Mouse (Mus musculus) MEL (cell line): ENCODE results near the gene Prr11. TPM values are rescaled to one million over a fixed set of nuclear protein-coding genes. Genes with fewer than 3 reads are reported as not detected.

Experiments
- DNase-seq: peaks from one replicate; pipeline ENCODE4 v3.0.0; 2011; ENCODE audit warnings: low read depth, low spot score
- H3K27ac ChIP-seq: 2 replicates; pipeline ENCODE4 v1.5.1; 2012; ENCODE audit warnings: low read depth, mild to moderate bottlenecking, control low read depth, low read length, moderate library complexity; ENCODE audit not compliant: control insufficient read depth
- H3K27me3 ChIP-seq, 2 experiments: fragments of 150-350 bp in 1 of 2; sonication (generic) in 1 of 2; 2 replicates each; pipeline ENCODE4 v1.6.1; 2012; ENCODE audit warnings: low read length in 2 of 2, mild to moderate bottlenecking in 2 of 2, improper control_type of control experiment in 1 of 2, moderate library complexity in 1 of 2; ENCODE audit not compliant: insufficient read depth in 2 of 2, control insufficient read depth in 1 of 2
- H3K36me3 ChIP-seq, 2 experiments: 2 replicates each; pipeline ENCODE4 v1.6.1; 2012 to 2014; ENCODE audit warnings: low read length in 2 of 2, improper control_type of control experiment in 1 of 2, inconsistent platforms in 1 of 2, mild to moderate bottlenecking in 1 of 2; ENCODE audit not compliant: insufficient read depth in 2 of 2, control insufficient read depth in 1 of 2
- H3K4me1 ChIP-seq, 2 experiments: fragments of 150-350 bp in 1 of 2; sonication (generic) in 1 of 2; 2 replicates each; pipeline ENCODE4 v1.6.1; 2012; ENCODE audit warnings: low read length in 2 of 2, improper control_type of control experiment in 1 of 2, mild to moderate bottlenecking in 1 of 2; ENCODE audit not compliant: insufficient read depth in 2 of 2, control insufficient read depth in 1 of 2
- H3K4me3 ChIP-seq, 2 experiments: fragments of 150-350 bp in 1 of 2; sonication (generic) in 1 of 2; 2 replicates each; pipeline ENCODE4 v1.5.1; 2012; ENCODE audit warnings: low read depth in 2 of 2, low read length in 2 of 2, mild to moderate bottlenecking in 2 of 2, moderate library complexity in 2 of 2, control low read depth in 1 of 2, improper control_type of control experiment in 1 of 2; ENCODE audit not compliant: control insufficient read depth in 1 of 2, insufficient read depth in 1 of 2
- H3K79me2 ChIP-seq: 2 replicates; pipeline ENCODE4 v1.6.1; 2012; ENCODE audit warnings: mild to moderate bottlenecking, low read length, moderate library complexity; ENCODE audit not compliant: control insufficient read depth, poor library complexity, insufficient read depth
- H3K9ac ChIP-seq: 2 replicates; pipeline ENCODE4 v1.6.1; 2012; ENCODE audit warnings: low read depth, mild to moderate bottlenecking, control low read depth, low read length, moderate library complexity; ENCODE audit not compliant: control insufficient read depth, poor library complexity, severe bottlenecking
- H3K9me3 ChIP-seq: fragments of 150-350 bp; sonication (generic); replicated peaks from 2 replicates; pipeline ENCODE4 v1.6.1; 2012; ENCODE audit warnings: mild to moderate bottlenecking, low read length, improper control_type of control experiment, moderate library complexity; ENCODE audit not compliant: insufficient read depth
- CHD1 ChIP-seq: IDR thresholded peaks from 2 replicates; pipeline ENCODE4 v1.6.1; 2012; ENCODE audit warnings: low read depth, mild to moderate bottlenecking, inconsistent platforms, low read length, improper control_type of control experiment
- CHD2 ChIP-seq: IDR thresholded peaks from 2 replicates; pipeline ENCODE4 v1.6.1; 2011; ENCODE audit warnings: low read length, improper control_type of control experiment
- CTCF ChIP-seq, 3 experiments: IDR thresholded peaks in 2 of 3; conservative IDR thresholded peaks in 1 of 3; 2 replicates each; pipeline ENCODE4 v1.5.1; 2011 to 2012; ENCODE audit warnings: low read length in 3 of 3, low read depth in 2 of 3, mild to moderate bottlenecking in 2 of 3, improper control_type of control experiment in 1 of 3, inconsistent platforms in 1 of 3, mixed read lengths in 1 of 3, moderate library complexity in 1 of 3; ENCODE audit not compliant: control insufficient read depth in 1 of 3, insufficient read depth in 1 of 3, poor library complexity in 1 of 3, severe bottlenecking in 1 of 3
- EP300 ChIP-seq, 2 experiments: IDR thresholded peaks; 2 replicates each; pipeline ENCODE4 v1.6.1; 2011; ENCODE audit warnings: improper control_type of control experiment in 2 of 2, low read length in 2 of 2, low read depth in 1 of 2, mild to moderate bottlenecking in 1 of 2
- ETS1 ChIP-seq: IDR thresholded peaks from 2 replicates; pipeline ENCODE4 v1.6.1; 2012; ENCODE audit warnings: low read depth, mild to moderate bottlenecking, inconsistent platforms, low read length, improper control_type of control experiment, moderate library complexity
- GABPA ChIP-seq: IDR thresholded peaks from 2 replicates; pipeline ENCODE4 v1.6.1; 2012; ENCODE audit warnings: low read depth, mild to moderate bottlenecking, inconsistent platforms, low read length, improper control_type of control experiment, moderate library complexity
- GATA1 ChIP-seq: IDR thresholded peaks from 2 replicates; pipeline ENCODE4 v1.6.1; 2011; ENCODE audit warnings: low read depth, low read length, improper control_type of control experiment
- JUND ChIP-seq: IDR thresholded peaks from 2 replicates; pipeline ENCODE4 v1.6.1; 2011; ENCODE audit warnings: low read depth, mild to moderate bottlenecking, improper control_type of control experiment, low read length
- KAT2A ChIP-seq: conservative IDR thresholded peaks from 2 replicates; pipeline ENCODE4 v1.6.1; 2012; ENCODE audit warnings: low read depth, low read length, improper control_type of control experiment, inconsistent platforms
- MAFK ChIP-seq: IDR thresholded peaks from 2 replicates; pipeline ENCODE4 v1.6.1; 2011; ENCODE audit warnings: low read depth, mild to moderate bottlenecking, low read length, improper control_type of control experiment, borderline replicate concordance
- MAX ChIP-seq: IDR thresholded peaks from 2 replicates; pipeline ENCODE4 v1.6.1; 2011; ENCODE audit warnings: low read length, improper control_type of control experiment
- MEF2A ChIP-seq: IDR thresholded peaks from 2 replicates; pipeline ENCODE4 v1.6.1; 2014; ENCODE audit warnings: low read depth, mild to moderate bottlenecking, inconsistent platforms, low read length, improper control_type of control experiment; ENCODE audit not compliant: poor library complexity, insufficient replicate concordance, severe bottlenecking; ENCODE audit errors: extremely low read depth
- MXI1 ChIP-seq: IDR thresholded peaks from 2 replicates; pipeline ENCODE4 v1.6.1; 2011; ENCODE audit warnings: mild to moderate bottlenecking, low read depth, low read length, improper control_type of control experiment
- NRF1 ChIP-seq: IDR thresholded peaks from 2 replicates; pipeline ENCODE4 v1.6.1; 2014; ENCODE audit warnings: low read depth, mild to moderate bottlenecking, inconsistent platforms, low read length, improper control_type of control experiment, moderate library complexity; ENCODE audit not compliant: poor library complexity, insufficient read depth, severe bottlenecking
- POLR2A ChIP-seq, 2 experiments: IDR thresholded peaks; 2 replicates each; pipeline ENCODE4 v1.6.1; 2011 to 2012; ENCODE audit warnings: low read length in 2 of 2, mild to moderate bottlenecking in 2 of 2, control low read depth in 1 of 2, improper control_type of control experiment in 1 of 2, low read depth in 1 of 2, moderate library complexity in 1 of 2; ENCODE audit not compliant: control insufficient read depth in 1 of 2, insufficient read depth in 1 of 2, poor library complexity in 1 of 2
- POLR2AphosphoS2 ChIP-seq: IDR thresholded peaks from 2 replicates; pipeline ENCODE4 v1.6.1; 2011; ENCODE audit warnings: low read length, improper control_type of control experiment
- RAD21 ChIP-seq: IDR thresholded peaks from 2 replicates; pipeline ENCODE4 v1.6.1; 2011; ENCODE audit warnings: mild to moderate bottlenecking, low read depth, low read length, improper control_type of control experiment
- RCOR1 ChIP-seq: IDR thresholded peaks from 2 replicates; pipeline ENCODE4 v1.6.1; 2012; ENCODE audit warnings: low read depth, mild to moderate bottlenecking, inconsistent platforms, low read length, improper control_type of control experiment
- SIN3A ChIP-seq: IDR thresholded peaks from 2 replicates; pipeline ENCODE4 v1.6.1; 2012; ENCODE audit warnings: low read length, improper control_type of control experiment, inconsistent platforms
- TBP ChIP-seq: IDR thresholded peaks from 2 replicates; pipeline ENCODE4 v1.8.0; 2011; ENCODE audit warnings: low read depth, low read length, improper control_type of control experiment
- TCF12 ChIP-seq: IDR thresholded peaks from 2 replicates; pipeline ENCODE4 v1.6.1; 2014; ENCODE audit warnings: low read depth, mild to moderate bottlenecking, inconsistent platforms, low read length, improper control_type of control experiment, moderate library complexity
- UBTF ChIP-seq: IDR thresholded peaks from 2 replicates; pipeline ENCODE4 v1.6.1; 2012; ENCODE audit warnings: low read depth, mild to moderate bottlenecking, inconsistent platforms, low read length, improper control_type of control experiment, moderate library complexity, borderline replicate concordance; ENCODE audit not compliant: insufficient read depth
- ZMIZ1 ChIP-seq: IDR thresholded peaks from 2 replicates; pipeline ENCODE4 v1.6.1; 2012; ENCODE audit warnings: low read depth, mild to moderate bottlenecking, inconsistent platforms, low read length, improper control_type of control experiment, moderate library complexity
- polyA plus RNA-seq, 2 experiments: library from polyadenylated mRNA; stranded (reverse) in 1 of 2; unstranded in 1 of 2; fragments of >175 nt in 1 of 2; fragments of >200 nt in 1 of 2; gene quantifications; 2 replicates each; pipeline versions ENCODE4 v1.2.1 to v1.2.4; 2012; ENCODE audit warnings: low replicate concordance in 2 of 2, low read depth in 1 of 2; ENCODE audit not compliant: insufficient read length in 2 of 2, insufficient read depth in 1 of 2, missing spikeins in 1 of 2
- total RNA-seq: library from RNA; depleted of rRNA; stranded (reverse); fragments of 300-350 nt; gene quantifications from 2 replicates; pipeline ENCODE4 v1.2.3, GENCODE M21; 2012

Prr11 gene
- total and polyA plus RNA-seq, 3 experiments = 4.9 to 50.6 (median 19.3) TPM

GRCm38 (mm10) chr11:87110172-87110909 is 1.8 kb upstream of the Prr11 start:
- H3K4me3 ChIP-seq = peak overlapping the region; percentile 70 to 86
- H3K27me3 ChIP-seq = no peaks in the 10 kb centered on the region
- peak overlapping the region; percentile 96 for H3K27ac ChIP-seq
- H3K4me1 ChIP-seq = peaks cover 3 to 7% of the 10 kb centered on the region in 2 experiments; a peak in 3 of 4 replicates
- peaks cover 32% of the 10 kb centered on the region for H3K79me2 ChIP-seq
- H3K9ac ChIP-seq = peak overlapping the region; percentile 89
- TF ChIP-seq ZMIZ1 (no peak), JUND (no peak), KAT2A (no peak), RCOR1 (peak; percentile 54; the same call in 1 of the 2 replicates), UBTF (no peak), RAD21 (no peak), ETS1 (0 out of 2 replicates have a peak, but pooled peaks have one; percentile 5), CTCF (IDR thresholded peaks at IDR 0.05 in 2 of 3, conservative IDR thresholded peaks at IDR 0.05 in 1 of 3; ENCODE audit: control insufficient read depth in 1 of 3, insufficient read depth in 1 of 3, low read depth in 2 of 3, low read length in 3 of 3, poor library complexity in 1 of 3, severe bottlenecking in 1 of 3) (no peak), MXI1 (0 out of 2 replicates have a peak, but pooled peaks have one; percentile 45), MEF2A (no peak), TBP (0 out of 2 replicates have a peak, but pooled peaks have one; percentile 9), GABPA (no peak), GATA1 (peak; percentile 50; the same call in 1 of the 2 replicates), TCF12 (no peak), SIN3A (peak; percentile 51), EP300 (IDR thresholded peaks at IDR 0.05; ENCODE audit: low read depth in 1 of 2, low read length in 2 of 2) (peak in 1 of 2 experiments; percentile 35; a peak in 1 of 4 replicates), MAFK (no peak), CHD1 (peak; percentile 91)
- H3K9me3 ChIP-seq = no peaks in the 10 kb centered on the region
- DNase-seq = peak; percentile 76
- peaks cover 23 to 30% of the 10 kb centered on the region in 2 experiments for H3K36me3 ChIP-seq

GRCm38 (mm10) chr11:87109519-87110171 is 1.1 kb upstream of the Prr11 start:
- Histone ChIP-seq H3K36me3 (peaks cover 22 to 37% of the 10 kb centered on the region in 2 experiments), H3K27me3 (no peaks in the 10 kb centered on the region), H3K9ac (peak overlapping the region; percentile 89), H3K4me3 (peak overlapping the region; percentile 70 to 86), H3K4me1 (peaks cover 3 to 7% of the 10 kb centered on the region in 2 experiments; a peak in 3 of 4 replicates), H3K9me3 (no peaks in the 10 kb centered on the region), H3K79me2 (peaks cover 32% of the 10 kb centered on the region), H3K27ac (peak overlapping the region; percentile 96)
- no peak for DNase-seq
- peak; percentile 96 for TF ChIP-seq UBTF
- TF ChIP-seq SIN3A = peak; percentile 55; the same call in 1 of the 2 replicates
- TF ChIP-seq POLR2A (IDR thresholded peaks at IDR 0.05; ENCODE audit: control insufficient read depth in 1 of 2, insufficient read depth in 1 of 2, low read depth in 1 of 2, low read length in 2 of 2, poor library complexity in 1 of 2) = peak; percentile 19 to 60; a peak in 3 of 4 replicates
- no peak for TF ChIP-seq NRF1
- TF ChIP-seq JUND = no peak
- no peak for TF ChIP-seq MAX
- TF ChIP-seq ZMIZ1 = peak; percentile 2; the same call in 1 of the 2 replicates
- peak; percentile 5; the same call in 1 of the 2 replicates for TF ChIP-seq POLR2AphosphoS2
- no peak for TF ChIP-seq GABPA
- TF ChIP-seq MXI1 = peak; percentile 73; the same call in 1 of the 2 replicates
- no peak for TF ChIP-seq CHD2
